Mouse (Mus musculus) midbrain, embryonic 10.5 days (tissue): ENCODE data around the gene Rhof. TPM values are rescaled to one million over a fixed set of nuclear protein-coding genes. Genes with fewer than 3 reads are reported as not detected.

Experiments
- DNase-seq: peaks from one replicate; pipeline ENCODE4 v3.0.0-alpha.2; 2017; ENCODE audit warnings: low spot score
- H3K27ac ChIP-seq: fragments of 300-500 bp; sonication (generic); replicated peaks from 2 replicates; pipeline ENCODE4 v1.5.1; 2016; ENCODE audit warnings: mild to moderate bottlenecking
- H3K27me3 ChIP-seq: fragments of 300-500 bp; sonication (generic); 2 replicates; pipeline ENCODE4 v1.6.1; 2016; ENCODE audit warnings: low read depth, mild to moderate bottlenecking; ENCODE audit not compliant: poor library complexity, severe bottlenecking
- H3K36me3 ChIP-seq: fragments of 300-500 bp; sonication (generic); 2 replicates; pipeline ENCODE4 v1.6.1; 2016; ENCODE audit warnings: mild to moderate bottlenecking, moderate library complexity
- H3K4me1 ChIP-seq: fragments of 300-500 bp; sonication (generic); 2 replicates; pipeline ENCODE4 v1.6.1; 2016
- H3K4me3 ChIP-seq: fragments of 300-500 bp; sonication (generic); 2 replicates; pipeline ENCODE4 v1.5.1; 2016; ENCODE audit warnings: mild to moderate bottlenecking, moderate library complexity
- H3K9me3 ChIP-seq: fragments of 300-500 bp; sonication (generic); replicated peaks from 2 replicates; pipeline ENCODE4 v1.6.1; 2016; ENCODE audit warnings: mild to moderate bottlenecking
- WGBS: fragments of 180-500 bp; shearing (Covaris S2); methylation state at CpG from one replicate; pipeline ENCODE4 v1.1.7; 2016; 5-methylcytosine and 5-hydroxymethylcytosine counted together
- polyA plus RNA-seq: library from polyadenylated mRNA; unstranded; fragments of >200 nt; fragmentation: Nextera tagmentation; extraction: Ambion mirVana; gene quantifications from 2 replicates; pipeline ENCODE4 v1.2.1, GENCODE M21; 2016

Rhof gene
- polyA plus RNA-seq, 1 experiment from 2014 or later: 1.4 TPM

- DNase-seq: no peak
- Histone ChIP-seq H3K27ac (no peak overlapping the region), H3K4me3 (no peak overlapping the region), H3K27me3 (no peaks in the 10 kb centered on the region), H3K9me3 (no peaks in the 10 kb centered on the region), H3K36me3 (no peaks in the 10 kb centered on the region), H3K4me1 (peaks cover 7% of the 10 kb centered on the region)
- WGBS: 82% methylated on average over 2 of the region's 2 CpGs
Measured at GRCm38 (mm10) chr5:123086501-123086900, 46.0 kb downstream of the Rhof start.

- 86% methylated on average over 13 of the region's 13 CpGs for WGBS
Measured at GRCm38 (mm10) chr5:123083340-123084050, 49.0 kb downstream of the Rhof start.

DNA sequence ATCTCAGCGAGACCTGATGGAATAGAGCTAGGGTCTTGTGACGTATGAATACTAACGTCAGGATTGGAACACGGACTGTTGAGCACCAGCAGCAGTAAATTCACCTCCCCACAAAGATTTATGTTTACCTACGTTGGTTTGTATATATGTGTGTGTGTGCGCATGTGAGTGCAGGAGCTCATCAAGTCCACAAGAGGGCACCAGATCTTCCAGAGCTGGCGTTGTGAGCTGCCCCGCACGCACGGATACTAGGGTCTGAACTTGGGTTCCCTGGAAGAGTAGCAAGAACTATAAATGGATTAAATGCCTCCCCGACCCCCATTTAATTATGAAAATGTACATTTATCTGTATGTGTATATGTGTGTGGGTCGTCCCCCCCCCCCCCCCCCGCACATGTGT, 52.0 kb downstream of the Rhof start:
- 94% methylated on average over 13 of the region's 13 CpGs for WGBS
- H3K36me3 ChIP-seq: no peaks in the 10 kb centered on the region
- H3K9me3 ChIP-seq: no peaks in the 10 kb centered on the region; the same call in 1 of the 2 replicates
- H3K27ac ChIP-seq: no peak overlapping the region
- peaks cover 22% of the 10 kb centered on the region for H3K4me1 ChIP-seq
- no peak for DNase-seq
- H3K4me3 ChIP-seq: no peak overlapping the region
- H3K27me3 ChIP-seq: peaks cover 14% of the 10 kb centered on the region; the same call in 1 of the 2 replicates

More at GRCm38 (mm10) chr5:123083340-123084050, 49.0 kb downstream of the Rhof start:
- no peaks in the 10 kb centered on the region for H3K4me1 ChIP-seq
- no peak overlapping the region for H3K27ac ChIP-seq
- H3K9me3 ChIP-seq: no peaks in the 10 kb centered on the region; the same call in 1 of the 2 replicates
- no peak for DNase-seq
- H3K27me3 ChIP-seq: no peaks in the 10 kb centered on the region
- H3K36me3 ChIP-seq: no peaks in the 10 kb centered on the region
- no peak overlapping the region for H3K4me3 ChIP-seq

DNA sequence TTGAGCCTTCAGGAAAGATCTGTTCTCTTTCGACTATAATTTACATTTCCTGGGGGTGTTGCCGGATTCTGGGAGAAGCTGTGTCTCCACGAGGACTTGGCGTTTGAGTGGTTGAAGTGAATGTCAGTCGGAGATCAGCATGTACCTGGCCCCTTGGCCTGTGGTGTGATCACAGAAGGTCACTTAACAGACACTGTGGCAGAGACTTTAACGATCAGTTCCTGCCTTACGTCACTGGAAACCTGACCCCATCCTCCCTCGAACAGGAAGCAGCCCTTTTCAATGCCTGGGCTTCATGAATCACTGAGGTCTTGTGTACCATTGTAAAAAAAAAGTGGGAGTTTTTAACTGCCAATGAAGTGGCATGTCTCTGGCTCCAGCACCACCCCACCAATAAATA, 52.5 kb downstream of the Rhof start:
- 90% methylated on average over 8 of the region's 8 CpGs for WGBS
- Histone ChIP-seq H3K4me3 (no peak overlapping the region), H3K27ac (no peak overlapping the region)

GRCm38 (mm10) chr5:123079568-123079967, 52.9 kb downstream of the Rhof start:
- H3K4me3 ChIP-seq: no peak overlapping the region

More for the DNA sequence above, 52.5 kb downstream of the Rhof start:
- peaks cover 14% of the 10 kb centered on the region; the same call in 1 of the 2 replicates for H3K27me3 ChIP-seq
- H3K36me3 ChIP-seq: no peaks in the 10 kb centered on the region
- no peak for DNase-seq
- H3K4me1 ChIP-seq: peaks cover 27% of the 10 kb centered on the region
- H3K9me3 ChIP-seq: no peaks in the 10 kb centered on the region; the same call in 1 of the 2 replicates

DNA sequence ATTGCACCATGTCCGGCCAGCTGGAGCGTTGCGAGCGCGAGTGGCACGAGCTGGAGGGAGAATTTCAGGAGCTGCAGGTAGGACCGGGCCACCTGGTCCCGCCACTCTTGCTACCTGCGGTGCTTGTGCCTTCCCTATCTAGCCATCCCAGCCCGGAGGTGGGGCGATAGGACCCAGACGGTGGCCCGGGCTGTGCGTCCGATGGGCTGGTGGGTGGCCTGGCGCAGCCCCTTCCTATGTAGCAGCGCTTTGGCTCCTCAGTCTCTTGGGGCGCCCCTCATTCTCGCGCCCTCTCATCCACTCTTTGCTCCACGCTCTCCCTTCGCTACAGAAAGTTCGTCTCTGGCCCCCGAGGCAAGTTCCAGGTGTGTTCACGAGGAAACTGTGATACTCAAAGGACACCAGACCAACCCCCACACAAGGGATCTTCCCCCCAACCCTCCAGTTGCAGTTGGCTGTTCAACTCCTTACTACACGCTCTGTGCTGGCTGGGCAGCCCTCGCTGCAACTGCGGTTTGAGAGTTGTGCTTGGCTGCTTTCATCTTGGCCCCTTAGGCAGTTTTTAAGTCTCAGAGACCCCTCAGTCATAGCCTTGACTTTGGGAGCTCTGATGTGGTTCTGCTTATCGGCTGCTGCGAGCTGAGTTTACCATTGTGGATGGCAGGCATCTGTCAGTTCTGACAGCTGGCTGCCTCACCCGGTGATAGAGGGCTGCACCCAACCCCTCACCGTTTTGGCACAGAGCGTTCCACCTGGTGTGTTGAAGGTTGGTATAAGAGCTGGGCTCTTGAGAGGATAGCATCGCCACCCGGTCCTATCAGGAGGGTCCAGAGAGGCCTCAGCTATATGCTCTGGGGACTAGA, 55.8 kb downstream of the Rhof start:
- Histone ChIP-seq H3K4me1 (peaks cover 29% of the 10 kb centered on the region), H3K4me3 (peak overlapping the region; percentile 92), H3K27me3 (peaks cover 14% of the 10 kb centered on the region; the same call in 1 of the 2 replicates), H3K27ac (peak overlapping the region; percentile 86), H3K36me3 (no peaks in the 10 kb centered on the region), H3K9me3 (no peaks in the 10 kb centered on the region; the same call in 1 of the 2 replicates)
- no peak for DNase-seq
- 6% methylated on average over 35 of the region's 35 CpGs for WGBS

More at GRCm38 (mm10) chr5:123079568-123079967, 52.9 kb downstream of the Rhof start:
- Histone ChIP-seq H3K27me3 (peaks cover 14% of the 10 kb centered on the region; the same call in 1 of the 2 replicates), H3K36me3 (no peaks in the 10 kb centered on the region), H3K27ac (no peak overlapping the region), H3K4me1 (peaks cover 29% of the 10 kb centered on the region), H3K9me3 (no peaks in the 10 kb centered on the region; the same call in 1 of the 2 replicates)
- DNase-seq: no peak
- 83% methylated on average over 1 of the region's 1 CpGs for WGBS

GRCm38 (mm10) chr5:123075576-123076418, 56.7 kb downstream of the Rhof start:
- DNase-seq: peak; percentile 89
- Histone ChIP-seq H3K4me3 (peak overlapping the region; percentile 92), H3K27me3 (peaks cover 14% of the 10 kb centered on the region; the same call in 1 of the 2 replicates), H3K36me3 (no peaks in the 10 kb centered on the region), H3K4me1 (peaks cover 29% of the 10 kb centered on the region), H3K9me3 (no peaks in the 10 kb centered on the region; the same call in 1 of the 2 replicates), H3K27ac (peak overlapping the region; percentile 86)
- 9% methylated on average over 45 of the region's 45 CpGs for WGBS

DNA sequence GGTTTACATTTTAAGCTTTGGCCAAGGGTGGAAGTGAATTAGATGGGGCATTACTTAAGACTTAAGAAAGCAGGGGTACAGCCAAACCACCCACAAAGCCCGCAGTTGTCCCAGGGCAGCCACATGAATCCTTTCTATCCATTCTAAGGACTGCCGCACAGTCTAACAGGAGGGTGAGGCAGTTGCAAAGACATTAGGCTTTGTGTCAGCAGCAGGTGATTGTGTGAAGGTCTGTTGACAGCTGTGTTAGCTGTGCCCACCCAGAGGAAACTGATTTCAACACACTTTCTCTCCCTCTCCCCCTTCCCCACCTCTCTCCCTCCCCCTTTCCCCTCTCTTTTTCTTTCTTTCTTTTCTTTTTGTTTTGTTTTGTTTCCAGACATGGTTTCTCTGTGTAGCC, 63.8 kb downstream of the Rhof start:
- no peaks in the 10 kb centered on the region for H3K27me3 ChIP-seq
- H3K36me3 ChIP-seq: no peaks in the 10 kb centered on the region
- no peaks in the 10 kb centered on the region for H3K9me3 ChIP-seq
- WGBS: 94% methylated on average over 2 of the region's 2 CpGs
- no peak for DNase-seq
- no peaks in the 10 kb centered on the region for H3K4me1 ChIP-seq
- H3K4me3 ChIP-seq: no peak overlapping the region
- no peak overlapping the region for H3K27ac ChIP-seq

DNA sequence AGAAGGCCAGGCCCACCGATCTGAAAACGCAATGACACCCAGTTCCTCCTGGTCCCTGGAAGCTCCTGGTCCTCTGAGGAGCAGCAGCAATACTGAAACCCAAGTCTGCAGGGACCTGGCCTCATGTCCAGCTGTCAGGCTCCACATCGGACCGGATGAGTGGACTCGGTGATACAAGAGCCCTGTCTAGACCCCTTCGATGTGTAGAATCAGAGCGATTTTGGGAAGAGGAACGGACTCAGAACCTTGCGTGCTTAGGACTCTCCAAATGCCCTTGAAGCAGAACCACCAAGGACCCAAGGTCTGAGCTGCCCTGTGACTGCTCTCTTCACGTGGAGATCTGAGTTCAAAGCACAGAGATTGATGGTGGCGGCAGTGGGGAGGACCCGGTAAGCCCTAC, 64.4 kb downstream of the Rhof start, which contains the start of gene Tmem120b:
Gene Tmem120b, plus strand, starts transcription at position 301 of the 400 bp plus-strand sequence.
- H3K4me3 ChIP-seq: no peak within 1 kb of the TSS
- 88% methylated on average over 12 of the region's 12 CpGs for WGBS
- no peaks in the 10 kb centered on the region for H3K4me1 ChIP-seq
- H3K9me3 ChIP-seq: no peaks in the 10 kb centered on the region
- no peak within 1 kb of the TSS for H3K27ac ChIP-seq
- DNase-seq: no peak
- H3K27me3 ChIP-seq: no peaks in the 10 kb centered on the region
- H3K36me3 ChIP-seq: no peaks in the 10 kb centered on the region

- H3K27ac ChIP-seq: no peak overlapping the region
- DNase-seq: no peak
- H3K27me3 ChIP-seq: no peaks in the 10 kb centered on the region
- no peak overlapping the region for H3K4me3 ChIP-seq
- H3K36me3 ChIP-seq: no peaks in the 10 kb centered on the region
- H3K9me3 ChIP-seq: no peaks in the 10 kb centered on the region
- no peaks in the 10 kb centered on the region for H3K4me1 ChIP-seq
- 40% methylated on average over 6 of the region's 6 CpGs for WGBS
Measured at GRCm38 (mm10) chr5:123067395-123067995, 65.0 kb downstream of the Rhof start.

GRCm38 (mm10) chr5:123064207-123064606, 68.3 kb downstream of the Rhof start:
- Histone ChIP-seq H3K27ac (no peak overlapping the region), H3K4me1 (peaks cover 5% of the 10 kb centered on the region; the same call in 1 of the 2 replicates), H3K36me3 (no peaks in the 10 kb centered on the region), H3K27me3 (no peaks in the 10 kb centered on the region), H3K4me3 (no peak overlapping the region), H3K9me3 (no peaks in the 10 kb centered on the region)
- 38% methylated on average over 6 of the region's 6 CpGs for WGBS
- DNase-seq: peak; percentile 46
